Mouse (Mus musculus): ENCODE data around the gene Myo18b. TPM values are rescaled to one million over a fixed set of nuclear protein-coding genes. Genes with fewer than 3 reads are reported as not detected.

Gene Myo18b
- polyA plus RNA-seq, 1 experiment from 2014 or later, result 0.32 TPM

DNA sequence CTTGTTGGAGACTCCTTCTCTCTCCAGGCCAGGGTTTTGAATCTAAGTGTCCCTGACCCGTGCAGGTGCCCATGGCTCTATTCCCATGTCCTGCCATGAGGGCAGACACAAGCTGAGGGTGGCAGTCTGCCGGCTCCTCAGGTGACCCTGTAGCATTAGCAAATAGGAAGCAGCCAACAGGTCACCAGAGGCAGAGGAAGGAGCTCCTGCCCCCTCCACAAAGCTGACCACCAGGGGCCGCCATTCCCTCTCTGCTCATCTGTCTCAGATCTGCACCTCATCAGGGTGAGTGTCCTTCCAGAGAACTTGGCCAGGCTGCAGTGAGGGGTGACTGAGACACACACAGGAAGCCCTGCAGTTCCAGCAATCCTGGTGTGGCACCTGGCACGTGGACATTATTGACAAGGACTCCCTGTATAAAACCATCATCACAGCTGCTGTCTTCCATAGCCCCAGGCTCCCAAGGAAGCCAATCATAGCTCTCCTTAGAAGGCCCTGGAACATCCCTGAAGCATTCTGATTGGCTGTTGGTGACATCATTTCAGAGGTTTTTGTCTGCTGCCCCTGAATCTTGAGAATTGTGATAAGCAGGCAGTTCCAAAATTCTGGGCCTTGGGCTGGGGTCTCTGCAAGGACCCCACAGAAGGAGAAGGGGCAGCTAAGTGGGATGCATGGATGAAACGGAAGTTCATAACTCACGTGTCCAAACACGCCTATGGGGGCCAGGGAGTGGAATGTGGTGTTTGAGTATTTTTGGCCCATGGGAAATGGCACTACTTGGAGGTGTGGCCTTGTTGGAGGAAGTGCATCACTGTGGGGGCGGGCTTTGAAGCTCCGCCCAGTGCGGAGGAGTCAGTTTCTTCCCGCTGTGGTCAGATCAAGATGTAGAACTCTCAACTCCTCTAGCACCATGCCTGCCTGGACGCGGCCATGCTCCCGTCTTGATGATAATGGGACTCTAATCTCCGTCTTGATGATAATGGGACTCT lies 104.1 kb downstream of the Myo18b start:
- H3K4me1 ChIP-seq (replicated peaks), result no peaks in the 10 kb centered on the region
- H3K36me3 ChIP-seq (replicated peaks), result no peaks in the 10 kb centered on the region
- H3K4me3 ChIP-seq (replicated peaks), result no peak overlapping the region
- H3K4me2 ChIP-seq, result no peak overlapping the region
- no peak overlapping the region for H3K27ac ChIP-seq (replicated peaks)
- H3K9ac ChIP-seq, result no peak overlapping the region
- WGBS (ENCODE audit: insufficient replicate concordance), result 54% methylated on average over 15 of the region's 15 CpGs
- no peaks in the 10 kb centered on the region for H3K27me3 ChIP-seq
- no peaks in the 10 kb centered on the region for H3K9me3 ChIP-seq (replicated peaks)
- no peak for ATAC-seq (ENCODE audit: insufficient read depth)

DNA sequence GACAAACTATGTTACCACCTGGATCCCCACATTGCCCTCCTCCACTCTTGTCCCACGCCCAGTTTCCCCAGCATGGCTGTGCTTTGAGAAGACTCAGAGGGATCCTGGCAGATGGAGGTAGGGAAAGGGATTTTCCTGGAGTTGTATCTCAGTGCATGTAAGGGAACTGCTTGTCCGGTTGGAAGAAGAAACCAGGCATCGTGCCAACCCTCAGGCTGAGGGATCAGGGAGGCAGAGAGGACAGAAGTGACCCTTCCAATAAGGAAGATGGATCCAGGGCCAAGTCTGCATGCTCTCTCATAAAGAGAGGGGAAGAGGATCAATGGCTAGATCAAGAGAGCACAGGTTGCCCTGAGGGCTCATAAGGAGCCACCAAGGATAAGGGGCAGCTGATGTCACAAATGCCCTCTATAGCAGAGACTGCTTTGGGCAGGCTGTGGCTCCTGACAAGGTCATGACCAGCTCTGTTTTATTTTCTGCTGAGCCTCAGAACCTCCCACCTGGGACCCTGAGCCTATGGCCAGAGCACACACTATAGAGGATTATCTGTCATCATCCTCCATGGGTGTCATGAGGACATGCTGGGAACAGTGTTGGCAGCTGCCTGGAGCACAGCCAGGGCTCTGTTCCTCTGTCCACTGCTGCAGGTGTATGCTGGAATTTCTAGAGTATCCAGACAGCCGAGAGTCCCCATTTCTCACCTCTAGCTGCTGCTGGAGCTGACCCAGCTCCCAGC lies 105.6 kb downstream of the Myo18b start:
- H3K4me3 ChIP-seq (replicated peaks), result no peak overlapping the region
- H3K27ac ChIP-seq (replicated peaks), result no peak overlapping the region
- no peak overlapping the region for H3K9ac ChIP-seq
- ATAC-seq (ENCODE audit: insufficient read depth), result no peak
- H3K4me1 ChIP-seq (replicated peaks), result no peaks in the 10 kb centered on the region
- 57% methylated on average over 4 of the region's 4 CpGs for WGBS (ENCODE audit: insufficient replicate concordance)
- no peaks in the 10 kb centered on the region for H3K9me3 ChIP-seq (replicated peaks)
- no peaks in the 10 kb centered on the region for H3K27me3 ChIP-seq
- H3K36me3 ChIP-seq (replicated peaks), result no peaks in the 10 kb centered on the region
- H3K4me2 ChIP-seq, result no peak overlapping the region

DNA sequence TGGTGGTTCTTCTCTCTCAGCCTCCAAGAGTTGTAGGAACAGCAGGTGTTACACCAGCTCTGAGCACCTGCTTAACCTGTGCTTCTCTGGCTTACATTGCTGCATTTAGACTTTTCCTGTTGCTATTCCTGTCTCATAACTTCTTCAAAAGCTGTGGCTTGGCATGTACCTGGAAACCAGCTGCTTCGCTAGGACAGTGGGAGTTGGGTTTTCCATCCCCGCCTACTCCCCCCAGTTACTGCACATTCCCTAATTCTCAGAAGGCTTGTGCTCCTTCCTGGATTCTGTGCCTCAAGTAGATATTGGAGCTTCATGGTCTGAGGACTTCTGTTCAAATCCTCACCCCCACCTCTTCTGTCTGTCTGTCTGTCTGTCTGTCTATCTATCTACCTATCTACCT lies 107.7 kb downstream of the Myo18b start:
- no peaks in the 10 kb centered on the region for H3K4me1 ChIP-seq (replicated peaks)
- ATAC-seq (ENCODE audit: insufficient read depth), result no peak
- WGBS (ENCODE audit: insufficient replicate concordance), result 68% methylated on average over 2 of the region's 2 CpGs
- no peaks in the 10 kb centered on the region for H3K27me3 ChIP-seq
- no peaks in the 10 kb centered on the region for H3K36me3 ChIP-seq (replicated peaks)
- H3K4me2 ChIP-seq, result no peak overlapping the region
- H3K27ac ChIP-seq (replicated peaks), result no peak overlapping the region
- H3K9me3 ChIP-seq (replicated peaks), result no peaks in the 10 kb centered on the region
- H3K9ac ChIP-seq, result no peak overlapping the region
- no peak overlapping the region for H3K4me3 ChIP-seq (replicated peaks)

DNA sequence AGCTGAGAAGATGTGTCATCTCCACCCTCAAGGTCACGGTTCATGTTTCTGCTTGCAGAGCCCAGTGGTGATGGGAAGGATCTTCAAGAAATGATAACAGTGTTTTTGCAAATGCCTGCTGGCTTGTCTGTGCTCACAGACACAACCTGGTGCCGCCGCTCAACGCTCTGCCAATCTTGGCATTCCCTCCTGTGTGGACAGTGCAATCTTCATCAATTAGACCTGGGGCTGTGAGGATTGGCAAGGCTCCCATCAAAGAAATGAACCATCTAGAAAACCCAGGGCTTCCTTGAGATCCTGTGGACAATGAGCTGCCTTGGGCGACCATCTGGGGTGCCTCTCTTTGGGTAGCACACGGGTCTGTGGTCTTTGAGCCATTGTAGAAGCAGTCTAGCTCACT lies 109.4 kb downstream of the Myo18b start:
- H3K36me3 ChIP-seq (replicated peaks), result no peaks in the 10 kb centered on the region
- no peak overlapping the region for H3K4me2 ChIP-seq
- no peak for ATAC-seq (ENCODE audit: insufficient read depth)
- 67% methylated on average over 6 of the region's 6 CpGs for WGBS (ENCODE audit: insufficient replicate concordance)
- no peaks in the 10 kb centered on the region for H3K27me3 ChIP-seq
- no peaks in the 10 kb centered on the region for H3K4me1 ChIP-seq (replicated peaks)
- no peaks in the 10 kb centered on the region for H3K9me3 ChIP-seq (replicated peaks)
- H3K27ac ChIP-seq (replicated peaks), result no peak overlapping the region
- no peak overlapping the region for H3K9ac ChIP-seq
- H3K4me3 ChIP-seq (replicated peaks), result no peak overlapping the region

- no peaks in the 10 kb centered on the region for H3K27me3 ChIP-seq
- WGBS (ENCODE audit: insufficient replicate concordance), result 57% methylated on average over 8 of the region's 8 CpGs
- no peaks in the 10 kb centered on the region for H3K4me1 ChIP-seq (replicated peaks)
- no peaks in the 10 kb centered on the region for H3K9me3 ChIP-seq (replicated peaks)
- ATAC-seq (ENCODE audit: insufficient read depth), result no peak
- H3K4me3 ChIP-seq (replicated peaks), result no peak overlapping the region
- H3K4me2 ChIP-seq, result no peak overlapping the region
- no peak overlapping the region for H3K9ac ChIP-seq
- no peaks in the 10 kb centered on the region for H3K36me3 ChIP-seq (replicated peaks)
- H3K27ac ChIP-seq (replicated peaks), result no peak overlapping the region
Observed at GRCm38 (mm10) chr5:112786031-112786430, 110.1 kb downstream of the Myo18b start.

DNA sequence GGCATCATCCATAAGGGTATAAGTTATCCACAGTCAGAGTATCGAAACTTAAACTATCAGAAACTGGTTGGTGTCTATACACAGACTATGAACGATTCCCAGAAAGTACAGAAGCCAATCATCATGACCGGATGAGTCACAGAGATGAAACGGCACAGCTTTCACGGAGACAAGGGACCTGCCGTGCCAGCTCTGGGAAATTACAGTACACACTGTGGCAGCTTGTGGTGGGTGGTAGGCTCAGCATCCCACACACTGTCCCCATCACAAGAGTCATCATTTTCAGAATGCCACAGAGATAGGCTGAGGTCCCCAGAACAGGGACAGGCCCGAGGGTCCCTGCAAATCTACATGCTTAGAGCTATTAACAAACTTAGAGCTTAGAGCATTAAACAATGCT lies 114.4 kb downstream of the Myo18b start:
- H3K4me1 ChIP-seq (replicated peaks), result no peaks in the 10 kb centered on the region
- no peaks in the 10 kb centered on the region for H3K27me3 ChIP-seq
- no peaks in the 10 kb centered on the region for H3K36me3 ChIP-seq (replicated peaks)
- no peak overlapping the region for H3K4me2 ChIP-seq
- H3K27ac ChIP-seq (replicated peaks), result no peak overlapping the region
- no peak overlapping the region for H3K4me3 ChIP-seq (replicated peaks)
- H3K9ac ChIP-seq, result no peak overlapping the region
- WGBS (ENCODE audit: insufficient replicate concordance), result 63% methylated on average over 7 of the region's 7 CpGs
- no peaks in the 10 kb centered on the region for H3K9me3 ChIP-seq (replicated peaks)
- no peak for ATAC-seq (ENCODE audit: insufficient read depth)

GRCm38 (mm10) chr5:112781231-112781630 lies 114.9 kb downstream of the Myo18b start:
- no peaks in the 10 kb centered on the region for H3K9me3 ChIP-seq (replicated peaks)
- 54% methylated on average over 4 of the region's 4 CpGs for WGBS (ENCODE audit: insufficient replicate concordance)
- H3K4me3 ChIP-seq (replicated peaks), result no peak overlapping the region
- no peak for ATAC-seq (ENCODE audit: insufficient read depth)
- H3K4me1 ChIP-seq (replicated peaks), result no peaks in the 10 kb centered on the region
- no peak overlapping the region for H3K27ac ChIP-seq (replicated peaks)
- H3K9ac ChIP-seq, result no peak overlapping the region
- no peaks in the 10 kb centered on the region for H3K27me3 ChIP-seq
- no peak overlapping the region for H3K4me2 ChIP-seq
- H3K36me3 ChIP-seq (replicated peaks), result no peaks in the 10 kb centered on the region

DNA sequence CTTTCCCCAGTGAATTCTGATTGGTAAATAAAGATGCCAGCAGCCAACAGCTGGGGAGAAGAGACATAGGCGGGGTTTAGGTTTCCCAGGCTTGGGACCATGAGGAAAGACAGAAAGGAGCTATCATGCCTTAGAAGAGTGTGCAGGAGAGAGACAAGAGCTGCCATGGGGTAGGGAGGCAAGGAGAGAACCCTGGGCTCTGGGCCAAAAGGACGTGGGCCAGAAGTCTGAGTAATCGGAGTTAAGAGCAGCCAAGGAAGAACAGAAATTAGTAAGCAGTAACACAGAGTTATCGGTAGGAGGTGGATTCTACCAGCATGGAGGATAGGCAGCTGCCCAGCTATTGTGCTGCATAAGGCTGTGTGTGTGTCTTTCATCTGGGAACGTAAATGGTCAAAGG lies 115.8 kb downstream of the Myo18b start:
- H3K4me2 ChIP-seq, result no peak overlapping the region
- no peaks in the 10 kb centered on the region for H3K36me3 ChIP-seq (replicated peaks)
- H3K4me1 ChIP-seq (replicated peaks), result no peaks in the 10 kb centered on the region
- no peak for ATAC-seq (ENCODE audit: insufficient read depth)
- H3K9ac ChIP-seq, result no peak overlapping the region
- no peak overlapping the region for H3K4me3 ChIP-seq (replicated peaks)
- no peaks in the 10 kb centered on the region for H3K9me3 ChIP-seq (replicated peaks)
- WGBS (ENCODE audit: insufficient replicate concordance), result 59% methylated on average over 5 of the region's 5 CpGs
- no peaks in the 10 kb centered on the region for H3K27me3 ChIP-seq
- H3K27ac ChIP-seq (replicated peaks), result no peak overlapping the region

DNA sequence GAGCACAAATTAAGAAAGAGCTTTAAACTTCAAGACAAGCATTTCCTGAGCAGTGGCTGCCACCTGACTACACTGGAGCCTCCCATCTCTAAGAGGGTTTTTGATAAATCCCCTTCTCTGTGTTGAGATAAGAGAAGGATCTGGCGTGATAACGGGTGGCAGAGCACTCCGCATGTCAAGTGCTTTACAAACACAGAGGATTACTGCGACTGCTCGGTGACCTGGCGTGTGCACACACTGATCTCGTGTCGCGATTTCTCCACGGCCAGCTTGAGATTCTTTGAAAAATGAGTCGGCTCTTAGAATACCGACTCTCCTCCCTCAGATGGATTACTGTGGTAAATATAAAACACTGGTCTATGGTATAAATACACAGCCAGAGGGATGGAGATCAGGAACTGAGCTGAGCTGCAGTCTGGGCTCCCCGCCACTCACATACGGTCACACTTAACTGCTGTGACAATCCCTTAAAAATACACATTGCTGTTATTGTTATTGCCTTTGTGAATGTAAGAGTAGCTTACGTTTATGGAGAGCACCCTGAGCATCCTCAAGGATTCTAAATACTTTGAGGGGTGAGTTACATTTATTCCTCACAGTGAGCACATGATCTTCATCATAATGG lies 119.3 kb downstream of the Myo18b start:
- Histone ChIP-seq H3K9me3 (replicated peaks) (no peaks in the 10 kb centered on the region), H3K4me1 (replicated peaks) (no peaks in the 10 kb centered on the region), H3K4me2 (no peak overlapping the region), H3K27ac (replicated peaks) (no peak overlapping the region), H3K9ac (no peak overlapping the region), H3K4me3 (replicated peaks) (no peak overlapping the region), H3K36me3 (replicated peaks) (no peaks in the 10 kb centered on the region), H3K27me3 (no peaks in the 10 kb centered on the region)
- ATAC-seq (ENCODE audit: insufficient read depth), result no peak
- 60% methylated on average over 15 of the region's 15 CpGs for WGBS (ENCODE audit: insufficient replicate concordance)

- 35% methylated on average over 4 of the region's 4 CpGs for WGBS (ENCODE audit: insufficient replicate concordance)
- no peak overlapping the region for H3K27ac ChIP-seq (replicated peaks)
- no peak for ATAC-seq (ENCODE audit: insufficient read depth)
- H3K9me3 ChIP-seq (replicated peaks), result no peaks in the 10 kb centered on the region
- H3K4me2 ChIP-seq, result no peak overlapping the region
- H3K36me3 ChIP-seq (replicated peaks), result no peaks in the 10 kb centered on the region
- 0 out of 2 replicates have a peak, but pooled peaks cover 4% of the 10 kb centered on the region for H3K4me1 ChIP-seq (replicated peaks)
- no peaks in the 10 kb centered on the region for H3K27me3 ChIP-seq
- H3K9ac ChIP-seq, result no peak overlapping the region
- no peak overlapping the region for H3K4me3 ChIP-seq (replicated peaks)
Observed at GRCm38 (mm10) chr5:112773429-112773828, 122.7 kb downstream of the Myo18b start.

DNA sequence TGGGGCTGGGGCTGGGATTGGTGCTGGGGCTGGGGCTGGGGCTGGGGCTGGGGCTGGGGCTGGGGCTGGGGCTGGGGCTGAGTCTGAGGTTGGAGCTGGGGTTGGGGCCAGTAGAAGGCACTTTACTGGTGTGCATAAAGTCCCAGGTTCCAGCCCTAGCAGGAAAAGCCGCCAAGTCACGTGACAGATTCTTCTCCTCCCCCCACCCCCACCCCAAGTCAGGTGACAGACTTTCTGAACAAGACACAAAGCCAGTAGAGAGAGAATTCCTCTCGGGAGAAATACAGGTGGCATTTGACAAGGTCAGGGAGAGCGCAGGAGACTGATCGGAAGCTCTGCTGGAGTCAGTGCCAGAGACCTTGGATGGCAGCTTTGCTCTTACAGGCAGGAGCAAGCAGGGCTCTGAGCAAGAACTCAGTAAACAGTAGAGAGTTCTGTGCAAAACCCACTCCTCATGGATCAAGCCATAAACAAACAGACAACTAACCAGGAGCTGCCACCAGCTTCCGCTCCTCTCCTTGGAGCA lies 124.7 kb downstream of the Myo18b start:
- Histone ChIP-seq H3K4me2 (no peak overlapping the region), H3K27ac (replicated peaks) (no peak overlapping the region), H3K4me1 (replicated peaks) (0 out of 2 replicates have a peak, but pooled peaks cover 4% of the 10 kb centered on the region), H3K9ac (no peak overlapping the region), H3K36me3 (replicated peaks) (no peaks in the 10 kb centered on the region), H3K4me3 (replicated peaks) (no peak overlapping the region), H3K27me3 (no peaks in the 10 kb centered on the region), H3K9me3 (replicated peaks) (no peaks in the 10 kb centered on the region)
- no peak for ATAC-seq (ENCODE audit: insufficient read depth)
- 49% methylated on average over 6 of the region's 6 CpGs for WGBS (ENCODE audit: insufficient replicate concordance)

All from liver, embryonic 15.5 days (tissue).